ENCODE assay signal across 1 mouse cellular context in genomic region chr7:44537009-44537408, GRCm38 (mm10).
TF ChIP-seq lines count a peak whose summit lies in the region.

No protein-coding gene starts in this region.

TF ChIP-seq in CH12.LX, 34 proteins besides CTCF, POLR2A, EP300 and RAD21:
- TF ChIP-seq E2F4 (IDR thresholded peaks at IDR 0.05; ENCODE audit: insufficient replicate concordance, low read depth, low read length) (no peak), ZNF384 (IDR thresholded peaks at IDR 0.05; ENCODE audit: low read depth, low read length) (no peak)
TF ChIP-seq in CH12.LX: peak in this region for 0.
